Mouse (Mus musculus) Muller cell, postnatal 12 days (primary cell): ENCODE measurements at regions not wholly inside any gene's neighbourhood (a gene's known extent, or its start where the extent isn't known, plus 50 kb on each side); places are given as distances from the start of the nearest gene placed in this dataset.

ENCODE experiments used
- DNase-seq: peaks from one replicate; pipeline ENCODE4 v3.0.0-alpha.2; 2015; ENCODE audit errors: inconsistent ontology term

DNA sequence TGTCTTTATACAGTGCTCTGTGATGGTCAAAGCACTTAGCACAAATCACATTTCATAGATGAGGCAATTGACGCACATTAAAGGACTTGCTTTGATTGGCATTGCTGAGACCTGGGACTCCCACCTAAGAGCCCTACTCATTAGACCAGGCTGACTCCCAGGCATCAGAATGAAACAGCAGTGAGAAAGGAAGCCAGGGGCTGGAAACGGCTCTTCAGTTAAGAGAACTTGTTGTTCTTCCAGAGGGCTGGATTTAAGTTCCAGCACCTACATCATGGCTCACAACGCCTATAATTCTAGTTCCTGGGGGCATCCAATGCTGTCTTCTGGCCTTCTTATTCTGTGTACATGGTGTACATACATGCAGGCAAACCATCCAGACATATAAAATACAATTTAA is 226.3 kb downstream of the Zfp36l1 start:
- DNase-seq, result no peak

DNA sequence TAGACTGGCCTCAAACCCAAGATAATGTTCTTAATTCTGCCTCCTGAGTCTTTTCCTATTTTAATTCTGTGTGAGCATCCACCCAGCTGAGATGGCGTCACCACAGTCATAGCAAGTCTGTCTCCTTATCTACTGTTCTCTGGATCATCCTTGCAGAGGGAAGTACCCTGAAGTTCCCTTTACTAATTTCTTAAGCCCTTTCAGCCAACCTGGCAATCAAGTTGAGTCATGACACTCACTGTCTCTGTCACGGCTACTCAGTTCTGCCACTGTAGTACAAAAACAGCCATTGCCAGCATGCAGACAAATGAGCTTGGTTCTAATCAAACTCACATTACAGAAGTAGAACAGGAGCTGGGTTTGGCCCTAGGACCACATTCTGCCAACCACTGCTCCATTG is 227.5 kb downstream of the Zfp36l1 start:
- no peak for DNase-seq

DNA sequence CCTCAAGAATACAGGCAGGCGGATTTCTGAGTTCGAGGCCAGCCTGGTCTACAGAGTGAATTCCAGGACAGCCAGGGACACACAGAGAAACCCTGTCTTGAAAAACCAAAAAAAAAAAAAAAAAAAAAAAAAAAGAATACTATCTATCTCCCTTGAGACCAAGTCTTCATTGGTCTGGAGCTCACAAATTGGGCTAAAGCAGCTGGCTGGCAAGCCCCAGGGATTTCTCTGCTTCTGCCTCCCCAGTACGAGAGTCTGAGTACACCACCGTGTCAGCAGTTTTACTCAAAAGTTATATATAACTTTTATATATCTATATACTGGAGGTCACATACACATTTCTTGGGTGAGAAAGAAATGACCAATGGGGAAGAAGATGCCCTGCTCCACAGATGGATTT is 229.2 kb downstream of the Zfp36l1 start:
- DNase-seq, result no peak

DNA sequence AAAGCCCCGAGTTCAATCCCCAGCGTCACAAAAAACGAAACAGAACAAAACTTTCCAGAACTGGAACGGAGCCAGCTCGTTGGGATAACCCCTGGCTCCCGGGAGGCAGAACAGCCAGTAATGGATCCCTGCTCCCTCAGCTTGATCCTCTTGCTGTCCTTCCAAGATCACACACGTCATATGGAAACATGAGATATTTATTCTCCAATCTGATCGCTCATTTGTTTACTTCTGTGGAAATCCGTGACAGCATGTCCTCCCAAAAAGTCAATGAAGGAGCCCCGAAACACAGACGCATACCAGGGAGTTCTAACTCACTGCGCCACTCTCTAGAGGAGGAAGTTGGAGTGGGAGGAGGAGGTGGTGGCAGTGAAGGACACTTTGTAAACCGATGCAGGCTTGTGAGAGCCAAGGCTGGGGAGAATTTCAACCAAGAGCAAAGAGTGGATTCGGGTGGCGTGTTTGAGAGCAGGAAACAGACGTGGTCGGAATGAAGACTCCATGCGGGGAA is 232.0 kb downstream of the Zfp36l1 start:
- peak; percentile 29 for DNase-seq

DNA sequence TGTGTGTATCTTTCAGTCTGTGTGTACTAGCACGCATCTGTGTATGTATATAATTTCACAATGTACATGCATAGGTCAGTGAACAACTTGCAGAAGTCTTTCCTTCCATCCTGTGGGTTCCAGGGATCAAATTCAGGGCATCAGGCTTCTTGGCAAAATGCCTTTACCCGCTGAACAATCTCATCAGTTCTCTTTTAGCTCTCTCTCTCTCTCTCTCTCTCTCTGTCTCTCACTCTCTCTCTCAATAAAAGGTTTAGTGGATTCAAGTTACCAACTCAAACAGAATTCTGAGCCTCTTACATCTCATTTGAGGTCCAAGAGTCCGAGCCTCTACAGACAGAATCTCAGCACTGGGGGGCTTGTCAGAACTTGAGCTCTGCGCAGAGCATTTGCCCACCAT is 232.5 kb downstream of the Zfp36l1 start:
- peak; percentile 57 for DNase-seq

DNA sequence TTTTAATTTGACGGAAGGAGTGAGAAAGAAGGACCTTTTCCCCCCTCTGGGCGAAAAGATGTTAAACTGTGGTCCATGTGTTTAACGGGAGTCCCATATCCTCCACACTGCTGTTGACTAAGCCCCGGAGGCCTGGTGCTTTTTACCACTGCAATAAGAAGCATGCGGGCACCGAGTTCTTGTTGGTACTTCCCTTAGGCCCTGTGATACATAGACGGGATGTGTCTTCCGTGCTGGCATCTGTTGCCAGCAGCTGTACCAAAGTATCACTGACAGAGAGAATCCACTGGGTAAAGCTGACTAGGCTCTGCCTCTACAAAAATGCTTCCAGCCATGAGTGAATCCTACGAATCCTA is 232.9 kb downstream of the Zfp36l1 start:
- no peak for DNase-seq

DNA sequence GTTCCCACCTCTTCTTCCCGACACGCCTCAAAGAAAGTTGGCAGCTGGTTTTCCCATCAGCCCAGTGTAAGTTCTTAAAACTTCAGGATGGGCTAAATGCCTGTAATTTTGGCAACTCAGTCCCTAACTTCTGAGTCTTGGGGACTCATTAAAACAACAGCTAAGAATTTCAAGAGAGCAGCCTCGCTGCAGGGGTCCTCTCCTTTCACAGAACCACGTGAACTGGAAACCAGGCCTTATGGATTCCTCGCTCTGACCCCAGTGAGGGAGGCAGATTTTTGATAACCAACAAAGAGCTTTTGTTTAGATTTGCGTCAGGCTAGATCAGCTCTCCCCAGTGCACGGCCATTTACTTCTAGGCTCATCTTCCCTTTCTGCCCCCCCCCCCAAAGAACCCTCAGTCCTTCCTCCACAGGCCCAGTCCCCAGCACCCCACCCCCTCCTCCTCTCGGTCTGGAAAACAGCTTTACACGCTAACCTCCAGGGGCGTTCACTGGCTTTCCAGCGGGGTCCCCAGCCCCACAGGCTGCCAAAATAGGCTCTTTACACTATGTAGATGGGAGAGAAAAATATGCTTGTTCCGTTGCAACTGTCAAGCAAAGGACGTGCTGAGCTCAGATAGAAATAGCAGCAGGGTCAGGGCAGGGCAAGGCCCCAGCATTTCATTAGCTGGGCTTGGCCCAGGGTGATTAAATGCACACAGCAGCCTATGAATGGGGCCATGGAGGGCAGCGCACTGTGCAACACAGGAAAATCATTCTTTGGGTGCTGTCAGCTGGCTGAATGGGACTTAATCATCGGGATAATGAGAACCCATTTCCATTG is 233.5 kb downstream of the Zfp36l1 start:
- DNase-seq, result peak; percentile 94

DNA sequence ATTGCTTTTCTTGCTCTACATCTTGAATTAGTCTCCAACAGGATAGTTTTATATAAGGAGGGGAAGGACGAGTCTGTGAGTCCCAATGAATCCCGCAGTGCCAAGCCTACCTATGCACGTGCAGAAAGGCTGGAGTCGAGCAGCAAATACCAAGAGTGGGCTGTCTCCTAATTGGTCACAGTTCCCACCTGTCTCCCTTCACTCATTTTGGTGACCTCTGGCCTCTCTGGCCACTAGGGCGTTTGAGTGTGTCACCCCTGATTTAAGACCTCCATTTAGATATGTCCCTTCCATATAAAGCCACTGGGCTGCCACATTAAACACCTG is 234.1 kb downstream of the Zfp36l1 start:
- no peak for DNase-seq

DNA sequence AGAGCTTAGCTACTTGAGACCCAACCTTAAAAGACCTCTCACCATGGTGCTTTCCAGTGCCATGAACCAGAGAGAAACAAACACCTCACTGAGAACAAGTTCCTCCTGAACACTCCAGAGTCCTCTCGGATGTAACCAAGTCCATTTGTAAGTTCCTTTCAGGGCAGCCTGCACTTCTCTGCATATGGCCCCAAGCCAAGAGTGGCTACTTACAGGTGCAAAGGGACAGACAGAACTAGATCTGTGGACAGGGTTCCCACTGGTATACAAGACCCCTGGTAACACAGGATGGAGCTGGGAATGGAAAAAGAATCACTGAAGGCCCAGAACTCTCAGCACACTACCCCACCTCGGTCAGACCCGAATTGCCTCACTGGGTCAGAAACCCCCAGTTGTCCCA is 234.7 kb downstream of the Zfp36l1 start:
- no peak for DNase-seq

DNA sequence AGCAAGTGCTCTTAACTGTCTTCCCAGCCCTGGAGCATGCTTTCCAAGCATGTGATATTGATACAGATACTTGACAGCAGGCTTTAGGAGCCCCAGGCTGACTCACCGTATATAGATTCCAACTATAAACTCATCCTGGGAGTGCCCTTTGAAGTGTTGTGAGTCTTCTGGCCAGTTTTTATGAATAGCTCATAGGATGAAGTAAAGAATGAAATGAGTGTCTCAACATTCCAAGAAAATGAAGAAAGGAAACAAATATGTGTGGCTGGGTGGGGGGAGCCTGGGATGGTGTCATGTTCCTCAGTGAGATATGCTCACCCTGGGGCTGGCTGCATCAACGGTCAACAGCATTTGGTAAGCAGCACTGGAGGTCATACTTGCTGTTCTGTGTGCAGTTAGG is 238.5 kb downstream of the Zfp36l1 start:
- peak; percentile 47 for DNase-seq

DNA sequence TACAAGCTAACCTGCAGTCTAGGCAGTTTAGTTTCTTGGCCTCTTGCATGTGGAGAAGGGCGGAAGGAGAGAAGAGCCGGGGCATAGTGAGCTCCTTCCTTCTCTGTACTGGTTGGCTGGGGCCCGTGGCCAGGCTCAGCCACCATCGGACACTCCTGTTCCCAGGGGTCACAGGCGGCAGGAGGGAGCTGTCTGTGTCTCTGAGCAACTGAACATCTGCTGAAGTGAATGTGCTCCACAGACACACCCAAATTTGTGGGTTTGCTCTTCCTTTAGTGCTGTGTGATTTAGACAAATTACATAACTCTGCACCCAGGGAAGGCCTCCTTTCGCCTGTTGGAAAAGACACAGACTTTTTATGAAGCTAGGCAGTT is 247.6 kb downstream of the Zfp36l1 start:
- no peak for DNase-seq

DNA sequence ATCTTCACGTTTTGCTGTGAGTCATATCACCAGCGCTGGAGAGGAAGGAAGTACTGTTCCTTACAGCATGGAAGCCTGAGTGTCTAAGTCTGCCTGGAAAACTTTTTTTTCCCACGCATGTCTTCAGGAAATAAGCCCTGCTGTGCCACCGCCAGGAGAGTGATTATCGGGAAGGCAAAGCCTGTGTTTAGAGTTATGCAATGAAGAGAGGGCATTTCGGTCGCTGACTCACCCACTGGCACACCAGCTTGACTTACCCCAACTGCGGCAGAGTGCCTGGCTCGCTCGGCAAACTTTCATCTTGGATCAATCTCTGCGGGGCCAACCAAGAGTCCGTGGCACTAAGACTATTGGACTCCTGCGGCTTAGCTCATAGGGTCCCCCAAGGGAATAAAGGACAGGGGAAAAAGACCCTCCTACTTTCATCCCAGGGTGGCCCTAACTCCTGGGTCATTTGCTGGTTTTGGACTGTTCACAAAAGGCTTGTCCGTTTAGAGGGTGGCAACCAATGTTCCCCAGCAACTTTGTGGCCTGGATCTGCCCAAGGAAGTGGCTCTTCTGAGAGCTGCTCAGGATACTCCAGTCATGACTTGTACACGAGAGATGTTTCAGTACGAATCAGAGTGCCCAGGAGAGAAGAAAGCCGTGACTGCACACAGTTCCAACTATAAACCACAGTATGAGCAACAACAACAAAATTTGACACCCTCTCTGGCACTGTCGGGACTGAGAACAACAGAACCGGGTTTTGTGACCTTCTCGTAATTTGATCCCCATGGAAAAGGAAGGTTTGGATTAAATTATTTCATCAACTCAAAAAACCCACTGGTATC is 248.3 kb downstream of the Zfp36l1 start:
- peak; percentile 70 for DNase-seq
